Mouse (Mus musculus) liver, postnatal 0 days (tissue): ENCODE results near the gene Gm20388. TPM values are rescaled to one million over a fixed set of nuclear protein-coding genes. Genes with fewer than 3 reads are reported as not detected.

Source experiments
- ATAC-seq: fragments of 200-750 bp; cut with Nextera tagmentation; 2 replicates; pipeline ENCODE4 v1.8.0; 2017; ENCODE audit warnings: mild to moderate bottlenecking, moderate library complexity
- DNase-seq: peaks from one replicate; pipeline ENCODE4 v3.0.0-alpha.2; 2016
- H3K27ac ChIP-seq: fragments of 300-500 bp; sonication (generic); 2 replicates; pipeline ENCODE4 v1.5.1; 2014; ENCODE audit warnings: antibody characterized with exemption, moderate library complexity, mild to moderate bottlenecking, low read depth
- H3K27me3 ChIP-seq: fragments of 300-500 bp; sonication (generic); 2 replicates; pipeline ENCODE4 v1.6.1; 2014; ENCODE audit warnings: low read length, control low read depth, mixed read lengths; ENCODE audit not compliant: insufficient read depth
- H3K36me3 ChIP-seq: fragments of 300-500 bp; sonication (generic); replicated peaks from 2 replicates; pipeline ENCODE4 v1.6.1; 2014; ENCODE audit warnings: mild to moderate bottlenecking, control low read depth, low read length, moderate library complexity, mixed read lengths; ENCODE audit not compliant: insufficient read depth
- H3K4me1 ChIP-seq: fragments of 300-500 bp; sonication (generic); 2 replicates; pipeline ENCODE4 v1.6.1; 2014; ENCODE audit warnings: antibody characterized with exemption, mild to moderate bottlenecking, control low read depth; ENCODE audit not compliant: insufficient read depth
- H3K4me2 ChIP-seq: fragments of 300-500 bp; sonication (generic); 2 replicates; pipeline ENCODE4 v1.6.1; 2014; ENCODE audit warnings: low read depth, mild to moderate bottlenecking, low read length, moderate library complexity, mixed read lengths
- H3K4me3 ChIP-seq: fragments of 300-500 bp; sonication (generic); 2 replicates; pipeline ENCODE4 v1.5.1; 2014; ENCODE audit warnings: low read depth, low read length
- H3K9ac ChIP-seq: fragments of 300-500 bp; sonication (generic); replicated peaks from 2 replicates; pipeline ENCODE4 v1.6.1; 2014; ENCODE audit warnings: mild to moderate bottlenecking, moderate library complexity
- H3K9me3 ChIP-seq: fragments of 300-500 bp; sonication (generic); 2 replicates; pipeline ENCODE4 v1.6.1; 2016; ENCODE audit warnings: mild to moderate bottlenecking, control low read depth, low read length, mixed read lengths
- CTCF ChIP-seq: sonication (generic); IDR thresholded peaks from 2 replicates; pipeline ENCODE4 v1.5.1; 2016; ENCODE audit warnings: antibody characterized with exemption, low read depth
- EP300 ChIP-seq: IDR thresholded peaks from 2 replicates; pipeline ENCODE4 v1.6.1; 2016; ENCODE audit warnings: antibody characterized with exemption, low read depth, mild to moderate bottlenecking
- WGBS: fragments of 180-500 bp; shearing (Covaris S2); extraction: QIAGEN DNeasy Blood & Tissue Kit; methylation state at CpG from one replicate; pipeline ENCODE4 v1.1.7; 2014; ENCODE audit not compliant: insufficient replicate concordance; 5-methylcytosine and 5-hydroxymethylcytosine counted together
- polyA plus RNA-seq: library from polyadenylated mRNA; unstranded; fragments of >200 nt; fragmentation: Nextera tagmentation; extraction: Ambion mirVana; gene quantifications from 2 replicates; pipeline ENCODE4 v1.2.1, GENCODE M21; 2015

Gene Gm20388
- polyA plus RNA-seq, 1 experiment from 2014 or later, result not detected

- TF ChIP-seq EP300, result no peak
- no peak for TF ChIP-seq CTCF
- Histone ChIP-seq H3K4me1 (peaks cover 13% of the 10 kb centered on the region; the same call in 1 of the 2 replicates), H3K27me3 (no peaks in the 10 kb centered on the region), H3K4me2 (no peak overlapping the region), H3K27ac (no peak overlapping the region), H3K9me3 (no peaks in the 10 kb centered on the region), H3K4me3 (no peak overlapping the region), H3K9ac (no peak overlapping the region), H3K36me3 (no peaks in the 10 kb centered on the region)
- DNase-seq (no peak), ATAC-seq (no peak)
- 41% methylated on average over 19 of the region's 19 CpGs for whole genome bisulfite sequencing
Observed at GRCm38 (mm10) chr8:120268541-120268980, 357.9 kb downstream of the Gm20388 start.

GRCm38 (mm10) chr8:120270449-120270848 is 359.8 kb downstream of the Gm20388 start:
- H3K9ac ChIP-seq, result no peak overlapping the region
- 75% methylated on average over 12 of the region's 13 CpGs for WGBS
- H3K36me3 ChIP-seq, result no peaks in the 10 kb centered on the region
- H3K27me3 ChIP-seq, result no peaks in the 10 kb centered on the region
- peaks cover 4% of the 10 kb centered on the region; the same call in 1 of the 2 replicates for H3K4me1 ChIP-seq
- TF ChIP-seq EP300 (no peak), CTCF (no peak)
- no peak for ATAC-seq
- H3K4me2 ChIP-seq, result no peak overlapping the region
- H3K4me3 ChIP-seq, result no peak overlapping the region
- no peaks in the 10 kb centered on the region for H3K9me3 ChIP-seq
- H3K27ac ChIP-seq, result no peak overlapping the region
- DNase-seq, result no peak

GRCm38 (mm10) chr8:120273430-120273829 is 362.8 kb downstream of the Gm20388 start:
- no peak overlapping the region for H3K4me3 ChIP-seq
- TF ChIP-seq CTCF, result no peak
- no peak for TF ChIP-seq EP300
- ATAC-seq, result no peak
- H3K4me1 ChIP-seq, result peaks cover 19% of the 10 kb centered on the region
- no peak overlapping the region for H3K27ac ChIP-seq
- DNase-seq, result no peak
- H3K4me2 ChIP-seq, result no peak overlapping the region
- no peaks in the 10 kb centered on the region for H3K36me3 ChIP-seq
- no peak overlapping the region for H3K9ac ChIP-seq
- no peaks in the 10 kb centered on the region for H3K9me3 ChIP-seq
- WGBS, result 87% methylated on average over 4 of the region's 4 CpGs
- no peaks in the 10 kb centered on the region for H3K27me3 ChIP-seq

GRCm38 (mm10) chr8:120276051-120276890 is 365.6 kb downstream of the Gm20388 start:
- peak overlapping the region; percentile 90 for H3K4me2 ChIP-seq
- peak overlapping the region; percentile 40; the same call in 1 of the 2 replicates for H3K27ac ChIP-seq
- peaks cover 19% of the 10 kb centered on the region for H3K4me1 ChIP-seq
- peak overlapping the region; percentile 46 for H3K4me3 ChIP-seq
- no peaks in the 10 kb centered on the region for H3K27me3 ChIP-seq
- ATAC-seq (peak; percentile 92), DNase-seq (peak; percentile 94)
- H3K9ac ChIP-seq, result peak overlapping the region; percentile 59
- H3K9me3 ChIP-seq, result no peaks in the 10 kb centered on the region
- no peak for TF ChIP-seq EP300
- TF ChIP-seq CTCF, result no peak
- no peaks in the 10 kb centered on the region for H3K36me3 ChIP-seq
- WGBS, result 2% methylated on average over 45 of the region's 49 CpGs

DNA sequence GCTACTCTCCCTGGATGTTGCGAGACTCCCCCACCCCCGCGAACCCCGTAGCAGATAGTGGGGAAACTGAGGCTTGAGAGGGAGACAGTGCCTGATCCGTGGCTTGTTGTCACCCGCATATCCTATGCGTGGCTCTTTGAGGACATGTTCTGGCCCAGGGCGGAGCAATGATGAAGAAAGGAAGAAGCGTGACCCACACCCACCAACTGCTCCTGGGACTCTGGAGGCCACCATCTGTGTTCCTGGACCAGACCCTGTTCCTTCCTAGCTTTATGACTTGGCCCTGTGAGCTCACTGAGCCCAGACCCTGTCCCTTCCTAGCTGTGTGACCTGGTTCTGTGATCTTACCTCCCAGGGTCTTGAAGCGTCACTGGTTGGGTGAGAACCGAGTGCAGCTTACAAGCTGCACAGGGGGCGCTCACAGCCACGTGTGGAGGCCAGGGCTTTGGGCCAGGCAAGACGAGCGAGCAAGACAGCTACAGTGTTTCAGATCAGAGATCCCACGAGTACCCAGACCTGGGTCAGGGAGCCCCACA is 366.3 kb downstream of the Gm20388 start:
- WGBS, result 8% methylated on average over 16 of the region's 16 CpGs
- H3K9ac ChIP-seq, result peak overlapping the region; percentile 59
- H3K27ac ChIP-seq, result peak overlapping the region; percentile 40
- peaks cover 19% of the 10 kb centered on the region for H3K4me1 ChIP-seq
- peak; percentile 11 for ATAC-seq
- H3K4me3 ChIP-seq, result peak overlapping the region; percentile 46
- H3K27me3 ChIP-seq, result no peaks in the 10 kb centered on the region
- H3K36me3 ChIP-seq, result no peaks in the 10 kb centered on the region
- TF ChIP-seq EP300 (no peak), CTCF (peak; percentile 56)
- peak overlapping the region; percentile 90 for H3K4me2 ChIP-seq
- DNase-seq, result peak; percentile 56
- no peaks in the 10 kb centered on the region for H3K9me3 ChIP-seq

- TF ChIP-seq CTCF, result no peak
- no peak for TF ChIP-seq EP300
- Histone ChIP-seq H3K4me2 (no peak overlapping the region), H3K9me3 (no peaks in the 10 kb centered on the region), H3K27ac (no peak overlapping the region), H3K36me3 (no peaks in the 10 kb centered on the region), H3K4me1 (peaks cover 19% of the 10 kb centered on the region), H3K4me3 (no peak overlapping the region), H3K9ac (no peak overlapping the region), H3K27me3 (no peaks in the 10 kb centered on the region)
- 68% methylated on average over 14 of the region's 14 CpGs for WGBS
- ATAC-seq (no peak), DNase-seq (no peak)
Observed at GRCm38 (mm10) chr8:120278009-120278408, 367.4 kb downstream of the Gm20388 start.
